Mouse (Mus musculus): Measurements from ENCODE around the gene Gm28042.

Gene Gm28042

GRCm38 (mm10) chr2:120026984-120027949 lies at the start of gene Gm28042, which contains the start of gene Jmjd7:
Gene Gm28042, plus strand, starts transcription at chr2:120027493.
Gene Jmjd7, plus strand, starts transcription at chr2:120027483.
- DNase-seq (ENCODE audit: low spot score in 2 of 2) = peak; percentile 84 to 91

- DNase-seq (ENCODE audit: low spot score in 2 of 2) = no peak
Measured at GRCm38 (mm10) chr2:119980343-119980986, 46.8 kb upstream of the Gm28042 start.

GRCm38 (mm10) chr2:119981631-119982030 lies 45.7 kb upstream of the Gm28042 start:
- DNase-seq (ENCODE audit: low spot score in 2 of 2) = no peak

- no peak for DNase-seq (ENCODE audit: low spot score in 2 of 2)
Measured at GRCm38 (mm10) chr2:119985871-119986270, 41.4 kb upstream of the Gm28042 start.

GRCm38 (mm10) chr2:119986369-119986768 lies 40.9 kb upstream of the Gm28042 start:
- DNase-seq (ENCODE audit: low spot score in 2 of 2) = no peak

- DNase-seq (ENCODE audit: low spot score in 2 of 2) = no peak
Measured at GRCm38 (mm10) chr2:119987441-119987840, 39.9 kb upstream of the Gm28042 start.

- DNase-seq (ENCODE audit: low spot score in 2 of 2) = no peak
Measured at GRCm38 (mm10) chr2:119988952-119989351, 38.3 kb upstream of the Gm28042 start.

- no peak for DNase-seq (ENCODE audit: low spot score in 2 of 2)
Measured at GRCm38 (mm10) chr2:119990881-119991280, 36.4 kb upstream of the Gm28042 start.

GRCm38 (mm10) chr2:119992349-119992748 lies 34.9 kb upstream of the Gm28042 start:
- no peak for DNase-seq (ENCODE audit: low spot score in 2 of 2)

GRCm38 (mm10) chr2:119993515-119993914 lies 33.8 kb upstream of the Gm28042 start:
- no peak for DNase-seq (ENCODE audit: low spot score in 2 of 2)

GRCm38 (mm10) chr2:119994839-119995238 lies 32.5 kb upstream of the Gm28042 start:
- no peak for DNase-seq (ENCODE audit: low spot score in 2 of 2)

GRCm38 (mm10) chr2:119995391-119996281 lies 31.7 kb upstream of the Gm28042 start:
- peak; percentile 39 to 53 for DNase-seq (ENCODE audit: low spot score in 2 of 2)

- peak in 1 of 2 experiments; percentile 21 for DNase-seq (ENCODE audit: low spot score in 2 of 2)
Measured at GRCm38 (mm10) chr2:119997354-119997753, 29.9 kb upstream of the Gm28042 start.

- no peak for DNase-seq (ENCODE audit: low spot score in 2 of 2)
Measured at GRCm38 (mm10) chr2:119999731-120000130, 27.6 kb upstream of the Gm28042 start.

- DNase-seq (ENCODE audit: low spot score in 2 of 2) = no peak
Measured at GRCm38 (mm10) chr2:120000882-120001584, 26.3 kb upstream of the Gm28042 start.

GRCm38 (mm10) chr2:120001956-120002355 lies 25.3 kb upstream of the Gm28042 start:
- DNase-seq (ENCODE audit: low spot score in 2 of 2) = no peak

- no peak for DNase-seq (ENCODE audit: low spot score in 2 of 2)
Measured at GRCm38 (mm10) chr2:120003970-120004369, 23.3 kb upstream of the Gm28042 start.

GRCm38 (mm10) chr2:120006696-120007095 lies 20.6 kb upstream of the Gm28042 start:
- DNase-seq (ENCODE audit: low spot score in 2 of 2) = no peak

- DNase-seq (ENCODE audit: low spot score in 2 of 2) = no peak
Measured at GRCm38 (mm10) chr2:120007680-120008210, 19.5 kb upstream of the Gm28042 start.

GRCm38 (mm10) chr2:120008672-120009071 lies 18.6 kb upstream of the Gm28042 start:
- peak in 1 of 2 experiments; percentile 40 for DNase-seq (ENCODE audit: low spot score in 2 of 2)

Data from heart, adult 9 months (tissue).